Mouse (Mus musculus): Measurements from ENCODE around the gene Prune2. TPM values are rescaled to one million over a fixed set of nuclear protein-coding genes. Genes with fewer than 3 reads are reported as not detected.

The Prune2 gene
- total RNA-seq, 2 experiments from 2014 or later = 0.09 TPM; not detected in 1

- no peak for ATAC-seq (replicated peaks; ENCODE audit: low FRiP score, poor library complexity, severe bottlenecking)
These were observed 291.5 kb downstream of the Prune2 start for GRCm38 (mm10) chr19:17247352-17247925.

GRCm38 (mm10) chr19:17249691-17250090, 293.8 kb downstream of the Prune2 start:
- ATAC-seq (replicated peaks; ENCODE audit: low FRiP score, poor library complexity, severe bottlenecking) = no peak

GRCm38 (mm10) chr19:17250801-17251200, 294.9 kb downstream of the Prune2 start:
- ATAC-seq (replicated peaks; ENCODE audit: low FRiP score, poor library complexity, severe bottlenecking) = no peak

GRCm38 (mm10) chr19:17251453-17251852, 295.5 kb downstream of the Prune2 start:
- ATAC-seq (replicated peaks; ENCODE audit: low FRiP score, poor library complexity, severe bottlenecking) = no peak

- ATAC-seq (replicated peaks; ENCODE audit: low FRiP score, poor library complexity, severe bottlenecking) = no peak
These were observed 296.9 kb downstream of the Prune2 start for GRCm38 (mm10) chr19:17252845-17253244.

- no peak for ATAC-seq (replicated peaks; ENCODE audit: low FRiP score, poor library complexity, severe bottlenecking)
These were observed 299.6 kb downstream of the Prune2 start for GRCm38 (mm10) chr19:17255511-17255910.

- ATAC-seq (replicated peaks; ENCODE audit: low FRiP score, poor library complexity, severe bottlenecking) = 0 out of 2 replicates have a peak, but pooled peaks have one; percentile 38
These were observed 300.5 kb downstream of the Prune2 start for GRCm38 (mm10) chr19:17256388-17256787.

- ATAC-seq (replicated peaks; ENCODE audit: low FRiP score, poor library complexity, severe bottlenecking) = no peak
These were observed 300.9 kb downstream of the Prune2 start for GRCm38 (mm10) chr19:17256867-17257266.

GRCm38 (mm10) chr19:17263181-17263580, 307.3 kb downstream of the Prune2 start:
- ATAC-seq (replicated peaks; ENCODE audit: low FRiP score, poor library complexity, severe bottlenecking) = no peak

GRCm38 (mm10) chr19:17263679-17264370, 307.9 kb downstream of the Prune2 start:
- ATAC-seq (replicated peaks; ENCODE audit: low FRiP score, poor library complexity, severe bottlenecking) = peak; percentile 67

GRCm38 (mm10) chr19:17264481-17265196, 308.7 kb downstream of the Prune2 start:
- no peak for ATAC-seq (replicated peaks; ENCODE audit: low FRiP score, poor library complexity, severe bottlenecking)

GRCm38 (mm10) chr19:17268669-17269068, 312.8 kb downstream of the Prune2 start:
- no peak for ATAC-seq (replicated peaks; ENCODE audit: low FRiP score, poor library complexity, severe bottlenecking)

GRCm38 (mm10) chr19:17271179-17271622, 315.3 kb downstream of the Prune2 start:
- no peak for ATAC-seq (replicated peaks; ENCODE audit: low FRiP score, poor library complexity, severe bottlenecking)

GRCm38 (mm10) chr19:17272988-17273387, 317.1 kb downstream of the Prune2 start:
- ATAC-seq (replicated peaks; ENCODE audit: low FRiP score, poor library complexity, severe bottlenecking) = no peak

Other genes with a start within 250 kb of the Prune2 start
- gene Vps13a, start 175.2 kb upstream of the Prune2 start, total RNA-seq (2015; ENCODE audit: low replicate concordance) = 21.9 and 32.7 TPM in 2 replicates
- 15.7 and 33.7 TPM in 2 replicates for gene Vps13a, start 175.2 kb upstream of the Prune2 start, total RNA-seq (2017; ENCODE audit: low replicate concordance)
- gene Foxb2, start 82.3 kb upstream of the Prune2 start, total RNA-seq (2015; ENCODE audit: low replicate concordance) = not detected in 2 replicates
- gene Foxb2, start 82.3 kb upstream of the Prune2 start, total RNA-seq (2017; ENCODE audit: low replicate concordance) = not detected in 2 replicates